Mouse (Mus musculus): Measurements from ENCODE around the gene Nprl2. TPM values are rescaled to one million over a fixed set of nuclear protein-coding genes. Genes with fewer than 3 reads are reported as not detected.

The Nprl2 gene
- polyA plus RNA-seq, 1 experiment = 0.25 TPM

DNA sequence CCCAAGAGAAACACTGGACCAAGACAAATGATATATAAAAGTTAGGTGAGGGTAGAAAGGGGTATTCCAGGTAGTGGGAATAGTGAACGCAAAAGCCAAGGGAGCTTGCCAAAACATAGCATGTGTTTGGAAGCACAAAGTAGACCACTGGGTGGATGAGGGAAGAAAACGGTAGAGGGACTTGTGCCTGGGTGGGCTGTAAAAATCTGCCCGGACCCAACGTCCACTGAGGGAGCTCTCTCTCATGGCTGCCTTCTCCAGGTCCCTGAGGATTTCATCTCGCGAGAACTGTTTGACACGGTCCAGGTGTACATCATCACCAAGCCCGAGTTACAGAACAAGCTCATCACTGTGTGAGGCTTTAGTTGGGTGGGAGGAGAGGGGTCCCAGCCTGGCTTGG, 695 bp downstream of the Nprl2 start:
- Histone ChIP-seq H3K27me3 (ENCODE audit: control insufficient read depth) (no peaks in the 10 kb centered on the region), H3K9me3 (ENCODE audit: control insufficient read depth, low read length) (peaks cover 2% of the 10 kb centered on the region; the same call in 1 of the 2 replicates), H3K4me1 (ENCODE audit: control insufficient read depth) (peaks cover 72% of the 10 kb centered on the region), H3K36me3 (ENCODE audit: control insufficient read depth) (peaks cover 43% of the 10 kb centered on the region), H3K4me3 (replicated peaks) (peak overlapping the region; percentile 84)
- no peak for TF ChIP-seq GATA1 (IDR thresholded peaks at IDR 0.05; ENCODE audit: low read length)
- no peak for TF ChIP-seq TAL1 (IDR thresholded peaks at IDR 0.05; ENCODE audit: low read length)

DNA sequence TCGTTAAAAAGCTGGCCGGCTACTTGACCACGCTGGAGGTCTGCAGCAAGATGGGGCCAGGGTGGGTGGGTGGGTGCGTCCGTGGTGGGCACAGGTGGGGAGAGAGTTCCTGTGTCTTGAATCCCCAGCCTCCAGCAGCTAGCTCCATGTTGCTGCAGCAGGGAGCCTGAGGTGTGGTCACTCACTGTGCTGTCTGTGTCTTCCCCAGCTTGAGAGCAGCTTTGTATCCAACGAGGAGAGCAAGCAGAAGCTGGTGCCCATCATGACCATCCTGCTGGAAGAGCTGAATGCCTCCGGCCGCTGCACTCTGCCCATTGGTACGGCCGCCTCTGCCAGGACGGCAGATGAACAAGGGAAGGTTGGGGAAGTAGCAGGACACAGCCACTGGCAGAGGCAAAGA, 1.3 kb downstream of the Nprl2 start:
- Histone ChIP-seq H3K4me1 (ENCODE audit: control insufficient read depth) (peaks cover 71% of the 10 kb centered on the region), H3K9me3 (ENCODE audit: control insufficient read depth, low read length) (peaks cover 2% of the 10 kb centered on the region; the same call in 1 of the 2 replicates), H3K27me3 (ENCODE audit: control insufficient read depth) (no peaks in the 10 kb centered on the region; the same call in 1 of the 2 replicates), H3K4me3 (replicated peaks) (no peak overlapping the region), H3K36me3 (ENCODE audit: control insufficient read depth) (peaks cover 38% of the 10 kb centered on the region)
- no peak for TF ChIP-seq TAL1 (IDR thresholded peaks at IDR 0.05; ENCODE audit: low read length)
- no peak for TF ChIP-seq GATA1 (IDR thresholded peaks at IDR 0.05; ENCODE audit: low read length)

DNA sequence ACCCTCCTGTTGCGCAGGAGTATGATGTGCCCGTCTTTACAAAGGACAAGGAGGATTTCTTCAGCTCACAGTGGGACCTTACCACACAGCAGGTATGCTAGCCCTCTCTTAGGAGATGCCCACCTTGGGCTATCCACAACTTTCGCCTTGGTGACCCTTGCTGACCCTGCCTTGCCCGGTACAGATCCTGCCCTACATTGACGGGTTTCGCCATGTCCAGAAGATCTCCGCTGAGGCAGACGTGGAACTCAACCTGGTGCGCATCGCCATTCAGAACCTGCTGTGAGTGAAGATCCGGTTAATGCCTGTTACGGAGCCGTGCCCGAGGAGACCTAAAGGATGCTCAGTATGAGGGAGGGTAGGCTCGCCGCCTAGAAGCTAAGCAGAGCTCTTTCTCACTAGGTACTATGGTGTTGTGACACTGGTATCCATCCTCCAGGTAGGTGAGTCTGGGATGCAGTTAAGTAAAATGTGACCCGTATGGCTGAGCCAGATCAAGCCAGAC, 2.2 kb downstream of the Nprl2 start:
- Histone ChIP-seq H3K4me3 (replicated peaks) (no peak overlapping the region), H3K27me3 (ENCODE audit: control insufficient read depth) (peaks cover 7% of the 10 kb centered on the region), H3K4me1 (ENCODE audit: control insufficient read depth) (peaks cover 68% of the 10 kb centered on the region), H3K9me3 (ENCODE audit: control insufficient read depth, low read length) (peaks cover 2% of the 10 kb centered on the region; the same call in 1 of the 2 replicates), H3K36me3 (ENCODE audit: control insufficient read depth) (peaks cover 28% of the 10 kb centered on the region)
- TF ChIP-seq TAL1 (IDR thresholded peaks at IDR 0.05; ENCODE audit: low read length) = no peak
- TF ChIP-seq GATA1 (IDR thresholded peaks at IDR 0.05; ENCODE audit: low read length) = no peak

DNA sequence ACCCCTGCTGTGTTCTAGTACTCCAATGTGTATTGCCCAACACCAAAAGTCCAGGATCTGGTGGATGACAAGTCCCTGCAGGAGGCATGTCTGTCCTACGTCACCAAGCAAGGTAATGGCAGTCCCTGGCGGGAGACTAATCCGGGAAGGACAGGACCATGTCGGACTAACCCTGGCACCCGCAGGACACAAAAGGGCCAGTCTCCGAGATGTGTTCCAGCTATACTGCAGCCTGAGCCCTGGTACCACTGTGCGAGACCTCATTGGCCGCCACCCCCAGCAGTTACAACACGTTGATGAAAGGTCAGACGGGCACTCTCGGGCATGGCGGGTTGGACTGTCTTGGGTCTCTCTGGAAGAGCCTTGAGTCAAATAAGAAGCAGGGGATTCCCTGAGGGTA, 2.7 kb downstream of the Nprl2 start:
- H3K9me3 ChIP-seq (ENCODE audit: control insufficient read depth, low read length) = peaks cover 2% of the 10 kb centered on the region; the same call in 1 of the 2 replicates
- no peak overlapping the region for H3K4me3 ChIP-seq (replicated peaks)
- TF ChIP-seq GATA1 (IDR thresholded peaks at IDR 0.05; ENCODE audit: low read length) (no peak), TAL1 (IDR thresholded peaks at IDR 0.05; ENCODE audit: low read length) (no peak)
- peaks cover 23% of the 10 kb centered on the region for H3K36me3 ChIP-seq (ENCODE audit: control insufficient read depth)
- peaks cover 67% of the 10 kb centered on the region for H3K4me1 ChIP-seq (ENCODE audit: control insufficient read depth)
- peaks cover 12% of the 10 kb centered on the region for H3K27me3 ChIP-seq (ENCODE audit: control insufficient read depth)

DNA sequence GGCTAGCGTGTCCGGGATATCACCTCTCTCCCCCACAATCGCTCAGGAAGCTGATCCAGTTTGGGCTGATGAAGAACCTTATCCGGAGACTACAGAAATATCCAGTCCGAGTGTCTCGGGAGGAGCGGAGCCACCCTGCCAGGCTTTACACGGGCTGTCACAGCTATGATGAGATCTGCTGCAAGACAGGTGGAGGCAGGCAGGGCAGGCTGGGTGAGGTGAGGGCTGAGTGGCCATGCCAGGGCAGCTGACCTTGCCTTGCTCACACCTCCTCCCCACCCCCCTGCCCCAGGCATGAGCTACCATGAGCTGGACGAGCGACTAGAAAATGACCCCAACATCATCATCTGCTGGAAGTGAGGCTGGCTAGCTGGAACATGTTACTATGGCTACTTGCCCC, 3.2 kb downstream of the Nprl2 start:
- TF ChIP-seq GATA1 (IDR thresholded peaks at IDR 0.05; ENCODE audit: low read length) = no peak
- TF ChIP-seq TAL1 (IDR thresholded peaks at IDR 0.05; ENCODE audit: low read length) = no peak
- H3K4me3 ChIP-seq (replicated peaks) = no peak overlapping the region
- peaks cover 15% of the 10 kb centered on the region for H3K27me3 ChIP-seq (ENCODE audit: control insufficient read depth)
- peaks cover 62% of the 10 kb centered on the region for H3K4me1 ChIP-seq (ENCODE audit: control insufficient read depth)
- peaks cover 2% of the 10 kb centered on the region; the same call in 1 of the 2 replicates for H3K9me3 ChIP-seq (ENCODE audit: control insufficient read depth, low read length)
- H3K36me3 ChIP-seq (ENCODE audit: control insufficient read depth) = peaks cover 19% of the 10 kb centered on the region

DNA sequence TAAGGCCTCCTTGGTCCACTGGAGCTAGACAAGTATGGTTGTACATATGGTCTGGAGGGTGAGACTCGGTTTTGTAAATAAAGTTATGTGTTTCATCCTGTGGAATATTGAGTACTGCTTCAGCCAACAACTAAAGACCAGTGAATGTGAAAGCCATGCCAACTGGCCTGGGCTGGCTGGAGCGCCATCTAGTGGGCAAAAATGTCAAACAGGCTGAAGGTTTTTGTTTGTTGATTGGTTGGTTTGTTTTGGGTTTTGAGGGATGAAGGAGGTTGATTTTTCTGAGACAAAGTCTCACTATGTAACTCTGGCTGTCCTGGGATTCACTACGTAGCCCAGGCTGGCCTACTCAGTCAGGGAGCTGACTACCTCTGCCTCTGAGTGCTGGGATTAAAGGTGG, 3.6 kb downstream of the Nprl2 start:
- H3K4me1 ChIP-seq (ENCODE audit: control insufficient read depth) = peaks cover 62% of the 10 kb centered on the region
- peaks cover 15% of the 10 kb centered on the region for H3K36me3 ChIP-seq (ENCODE audit: control insufficient read depth)
- H3K27me3 ChIP-seq (ENCODE audit: control insufficient read depth) = peaks cover 19% of the 10 kb centered on the region
- TF ChIP-seq TAL1 (IDR thresholded peaks at IDR 0.05; ENCODE audit: low read length) = no peak
- no peak for TF ChIP-seq GATA1 (IDR thresholded peaks at IDR 0.05; ENCODE audit: low read length)
- peaks cover 2% of the 10 kb centered on the region; the same call in 1 of the 2 replicates for H3K9me3 ChIP-seq (ENCODE audit: control insufficient read depth, low read length)
- no peak overlapping the region for H3K4me3 ChIP-seq (replicated peaks)

DNA sequence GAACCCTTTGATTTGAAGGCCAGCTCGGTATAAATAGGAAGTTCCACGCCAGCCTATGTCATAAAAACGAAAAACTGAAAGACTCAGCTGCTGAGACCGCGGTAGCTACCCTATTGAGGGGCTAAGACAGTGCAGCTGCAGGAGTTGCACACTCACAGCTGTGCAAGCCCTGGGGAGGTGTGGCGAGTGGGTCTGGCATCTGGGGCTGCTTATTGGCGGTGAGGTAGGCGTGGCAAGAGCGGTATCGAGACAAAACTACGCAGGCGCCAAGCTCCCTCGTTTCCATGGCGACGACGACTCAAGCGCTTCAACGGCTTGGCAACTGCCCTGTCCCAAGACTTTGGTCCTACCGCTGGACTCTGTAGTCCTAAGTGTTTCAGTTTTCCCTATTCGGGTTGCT, 5.0 kb downstream of the Nprl2 start, which contains the start of gene Zmynd10:
Gene Zmynd10 (plus strand): TSS at position 273 of the 400 bp plus-strand sequence.
- Histone ChIP-seq H3K27me3 (ENCODE audit: control insufficient read depth) (peaks cover 33% of the 10 kb centered on the region), H3K4me1 (ENCODE audit: control insufficient read depth) (peaks cover 62% of the 10 kb centered on the region), H3K36me3 (ENCODE audit: control insufficient read depth) (peaks cover 15% of the 10 kb centered on the region), H3K4me3 (replicated peaks) (peak within 1 kb of the TSS; percentile 34), H3K9me3 (ENCODE audit: control insufficient read depth, low read length) (peaks cover 2% of the 10 kb centered on the region; the same call in 1 of the 2 replicates)
- TF ChIP-seq TAL1 (IDR thresholded peaks at IDR 0.05; ENCODE audit: low read length) (no peak), GATA1 (IDR thresholded peaks at IDR 0.05; ENCODE audit: low read length) (no peak)

DNA sequence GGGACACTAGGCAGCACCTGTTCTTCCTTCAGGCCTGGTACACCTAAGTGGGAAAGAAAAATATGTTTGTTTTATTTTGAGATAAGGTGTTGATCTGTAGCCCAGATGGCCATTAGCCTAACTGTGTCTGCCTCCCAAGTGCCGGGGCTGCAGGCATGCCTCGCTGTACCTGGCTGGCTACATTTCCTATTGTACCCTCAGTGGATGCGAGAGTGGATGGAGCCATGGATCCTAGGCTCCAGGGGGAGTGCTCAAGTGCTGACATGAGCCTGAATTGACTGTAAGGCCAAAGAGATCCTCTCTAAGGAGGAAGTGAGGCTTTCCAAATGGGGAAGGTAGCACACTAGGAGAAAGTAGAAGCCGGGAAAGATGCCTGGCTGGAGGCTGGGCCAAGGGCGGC, 5.9 kb downstream of the Nprl2 start:
- Histone ChIP-seq H3K4me1 (ENCODE audit: control insufficient read depth) (peaks cover 62% of the 10 kb centered on the region), H3K27me3 (ENCODE audit: control insufficient read depth) (peaks cover 40% of the 10 kb centered on the region), H3K9me3 (ENCODE audit: control insufficient read depth, low read length) (peaks cover 2% of the 10 kb centered on the region; the same call in 1 of the 2 replicates), H3K4me3 (replicated peaks) (no peak overlapping the region), H3K36me3 (ENCODE audit: control insufficient read depth) (peaks cover 15% of the 10 kb centered on the region)
- TF ChIP-seq GATA1 (IDR thresholded peaks at IDR 0.05; ENCODE audit: low read length) = no peak

DNA sequence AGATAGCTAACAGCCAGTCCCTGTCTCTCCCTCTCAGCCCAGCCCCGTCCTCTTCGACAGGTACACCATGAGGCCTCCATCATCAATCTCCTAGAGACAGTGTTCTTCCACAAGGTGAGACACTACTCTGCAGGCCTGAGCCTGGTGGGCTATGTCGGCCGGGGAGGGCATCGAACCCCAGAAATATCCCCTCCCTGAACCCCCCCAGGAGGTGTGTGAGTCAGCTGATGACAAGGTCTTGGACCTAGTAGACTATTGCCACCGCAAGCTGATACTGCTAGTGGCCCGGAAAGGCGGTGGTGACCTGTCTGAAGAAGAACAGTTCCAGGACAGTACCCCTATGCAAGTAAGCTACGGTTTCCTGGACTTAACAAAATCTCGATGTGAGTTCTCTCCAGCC, 6.8 kb downstream of the Nprl2 start:
- Histone ChIP-seq H3K4me3 (replicated peaks) (no peak overlapping the region), H3K9me3 (ENCODE audit: control insufficient read depth, low read length) (peaks cover 2% of the 10 kb centered on the region; the same call in 1 of the 2 replicates), H3K36me3 (ENCODE audit: control insufficient read depth) (peaks cover 15% of the 10 kb centered on the region), H3K4me1 (ENCODE audit: control insufficient read depth) (peaks cover 67% of the 10 kb centered on the region), H3K27me3 (ENCODE audit: control insufficient read depth) (peaks cover 40% of the 10 kb centered on the region)
- TF ChIP-seq TAL1 (IDR thresholded peaks at IDR 0.05; ENCODE audit: low read length) (no peak), GATA1 (IDR thresholded peaks at IDR 0.05; ENCODE audit: low read length) (no peak)
